Comparison of ENCODE assay signal across 26 mouse cellular contexts in genomic region chr3:53293901-53294433, GRCm38 (mm10).
DNase-seq lines count a peak whose midpoint lies in the region; ATAC-seq and TF ChIP-seq lines count a peak whose summit lies in the region.
"Had no signal": no experiment of that assay in that cellular context is flagged by ENCODE, and none has a peak within 500 bp of the region (broad histone marks: within the 10 kb centered on the region; RNA-seq: fewer than 3 reads in every experiment).

No protein-coding gene starts in this region.

- H3K9ac ChIP-seq in heart, embryonic 11.5 days (ENCODE audit: low read depth, low read length), result no peak overlapping the region
- no peak overlapping the region for H3K9ac ChIP-seq in kidney, postnatal 0 days (ENCODE audit: low read depth, low read length)
- H3K9ac ChIP-seq: embryonic facial prominence, embryonic 12.5 days; embryonic facial prominence, embryonic 15.5 days; hindbrain, embryonic 12.5 days; hindbrain, embryonic 15.5 days; intestine, embryonic 15.5 days had no signal

- peak; percentile 25 for DNase-seq in heart, adult 11 months
- DNase-seq in kidney, postnatal 0 days (ENCODE audit: low spot score), result peak; percentile 91
- no peak for DNase-seq in kidney, postnatal 25 days
- DNase-seq in 3T3-L1 (ENCODE audit: low read depth, low spot score), result peak; percentile 15
- peak; percentile 58 for DNase-seq in forelimb bud, embryonic 11.5 days (ENCODE audit: low read depth, low spot score)
- no peak for DNase-seq in gastrocnemius, postnatal 25 days
- DNase-seq in frontal cortex, postnatal 36 days (ENCODE audit: low spot score in 2 of 2), result no peak
- DNase-seq: adrenal gland, adult 8-10 months; adrenal gland, postnatal 25 days; cerebellum, adult 11-12 months; cerebellum, adult 8-10 months; cerebellum, postnatal 10 days; cerebellum, postnatal 36 days; gastrocnemius, adult 2 months; gastrocnemius, postnatal 14 days; heart, adult 2 months had no signal

- H3K27ac ChIP-seq in heart, embryonic 11.5 days (ENCODE audit: low read depth, low read length), result no peak overlapping the region
- no peak overlapping the region for H3K27ac ChIP-seq in kidney, postnatal 0 days
- H3K27ac ChIP-seq: embryonic facial prominence, embryonic 12.5 days; embryonic facial prominence, embryonic 15.5 days; gastrocnemius, adult 2 months; heart, adult 2 months; heart, embryonic 10.5 days; hindbrain, embryonic 12.5 days; hindbrain, embryonic 15.5 days; intestine, embryonic 15.5 days had no signal

- H3K36me3 ChIP-seq in heart, embryonic 11.5 days (ENCODE audit: control insufficient read depth, insufficient read depth, low read length), result no peaks in the 10 kb centered on the region
- no peaks in the 10 kb centered on the region for H3K36me3 ChIP-seq in kidney, postnatal 0 days (ENCODE audit: insufficient read depth, low read length)
- H3K36me3 ChIP-seq: embryonic facial prominence, embryonic 12.5 days; embryonic facial prominence, embryonic 15.5 days; heart, embryonic 10.5 days; hindbrain, embryonic 12.5 days; hindbrain, embryonic 15.5 days; intestine, embryonic 15.5 days had no signal

- TF ChIP-seq CTCF in kidney, postnatal 0 days (IDR thresholded peaks at IDR 0.05; ENCODE audit: low read depth), result no peak

- no peaks in the 10 kb centered on the region for H3K27me3 ChIP-seq in heart, embryonic 11.5 days (ENCODE audit: control insufficient read depth, insufficient read depth, low read length)
- H3K27me3 ChIP-seq in kidney, postnatal 0 days (ENCODE audit: insufficient read depth, low read length), result no peaks in the 10 kb centered on the region
- H3K27me3 ChIP-seq: embryonic facial prominence, embryonic 12.5 days; embryonic facial prominence, embryonic 15.5 days; hindbrain, embryonic 12.5 days; hindbrain, embryonic 15.5 days; intestine, embryonic 15.5 days had no signal

- H3K4me2 ChIP-seq in heart, embryonic 11.5 days, result no peak overlapping the region
- H3K4me2 ChIP-seq in kidney, postnatal 0 days (ENCODE audit: low read length), result no peak overlapping the region
- H3K4me2 ChIP-seq: embryonic facial prominence, embryonic 12.5 days; embryonic facial prominence, embryonic 15.5 days; hindbrain, embryonic 12.5 days; hindbrain, embryonic 15.5 days; intestine, embryonic 15.5 days had no signal

- no peak overlapping the region for H3K4me3 ChIP-seq in heart, embryonic 11.5 days (ENCODE audit: low read depth, low read length)
- no peak overlapping the region for H3K4me3 ChIP-seq in kidney, postnatal 0 days (replicated peaks; ENCODE audit: low read depth, low read length)
- H3K4me3 ChIP-seq: embryonic facial prominence, embryonic 12.5 days; embryonic facial prominence, embryonic 15.5 days; gastrocnemius, adult 2 months; heart, adult 2 months; heart, embryonic 10.5 days; hindbrain, embryonic 12.5 days; hindbrain, embryonic 15.5 days; intestine, embryonic 15.5 days had no signal

- H3K4me1 ChIP-seq in heart, embryonic 11.5 days (ENCODE audit: control insufficient read depth, insufficient read depth, low read length), result no peaks in the 10 kb centered on the region
- H3K4me1 ChIP-seq in kidney, postnatal 0 days (replicated peaks; ENCODE audit: insufficient read depth, low read length), result no peaks in the 10 kb centered on the region
- H3K4me1 ChIP-seq: embryonic facial prominence, embryonic 12.5 days had no signal

- H3K9me3 ChIP-seq in heart, embryonic 11.5 days (replicated peaks; ENCODE audit: control insufficient read depth, low read length), result no peaks in the 10 kb centered on the region
- no peaks in the 10 kb centered on the region for H3K9me3 ChIP-seq in kidney, postnatal 0 days (replicated peaks; ENCODE audit: low read length)
- H3K9me3 ChIP-seq: embryonic facial prominence, embryonic 12.5 days; embryonic facial prominence, embryonic 15.5 days; heart, embryonic 10.5 days; hindbrain, embryonic 12.5 days; hindbrain, embryonic 15.5 days; intestine, embryonic 15.5 days had no signal

- WGBS in heart, embryonic 11.5 days (ENCODE audit: insufficient replicate concordance), result 70% methylated on average over 4 of the region's 4 CpGs
- WGBS in kidney, postnatal 0 days, result 43% methylated on average over 4 of the region's 4 CpGs

- ATAC-seq in heart, embryonic 11.5 days (replicated peaks; ENCODE audit: insufficient number of reproducible peaks, low FRiP score, low TSS enrichment), result no peak
- no peak for ATAC-seq in kidney, postnatal 0 days (replicated peaks; ENCODE audit: low FRiP score, low read depth)
- ATAC-seq: activated CD4-positive, CD25-positive, alpha-beta regulatory T cell, adult 4 months; CD4-positive, CD25-positive, alpha-beta regulatory T cell, adult 4 months; forebrain, embryonic 14.5 days; intestine, embryonic 15.5 days had no signal

Comparison
In these comparisons a context has a peak if more than half of its experiments do, and no peak if none do; other contexts are left out.
1. DNase-seq: peak in heart, adult 11 months (single experiment), kidney, postnatal 0 days (single experiment), 3T3-L1 (single experiment) and forelimb bud, embryonic 11.5 days (single experiment); none in kidney, postnatal 25 days (0 of 2), gastrocnemius, postnatal 25 days (single experiment) and frontal cortex, postnatal 36 days (0 of 2).